Mouse (Mus musculus) cortical plate, adult 2 months (tissue): ENCODE measurements around the gene Cdk17.

Experiments
- CTCF ChIP-seq: fragments of 200-500 bp; IDR thresholded peaks from 2 replicates; pipeline ENCODE4 v1.5.1; 2011; ENCODE audit warnings: mild to moderate bottlenecking, control low read depth, low read length; ENCODE audit not compliant: insufficient read depth; ENCODE audit errors: extremely low read depth
- POLR2A ChIP-seq: fragments of 200-500 bp; IDR thresholded peaks from 2 replicates; pipeline ENCODE4 v1.6.1; 2011; ENCODE audit warnings: mild to moderate bottlenecking, low read length, control low read depth; ENCODE audit not compliant: insufficient read depth; ENCODE audit errors: extremely low read depth

DNA sequence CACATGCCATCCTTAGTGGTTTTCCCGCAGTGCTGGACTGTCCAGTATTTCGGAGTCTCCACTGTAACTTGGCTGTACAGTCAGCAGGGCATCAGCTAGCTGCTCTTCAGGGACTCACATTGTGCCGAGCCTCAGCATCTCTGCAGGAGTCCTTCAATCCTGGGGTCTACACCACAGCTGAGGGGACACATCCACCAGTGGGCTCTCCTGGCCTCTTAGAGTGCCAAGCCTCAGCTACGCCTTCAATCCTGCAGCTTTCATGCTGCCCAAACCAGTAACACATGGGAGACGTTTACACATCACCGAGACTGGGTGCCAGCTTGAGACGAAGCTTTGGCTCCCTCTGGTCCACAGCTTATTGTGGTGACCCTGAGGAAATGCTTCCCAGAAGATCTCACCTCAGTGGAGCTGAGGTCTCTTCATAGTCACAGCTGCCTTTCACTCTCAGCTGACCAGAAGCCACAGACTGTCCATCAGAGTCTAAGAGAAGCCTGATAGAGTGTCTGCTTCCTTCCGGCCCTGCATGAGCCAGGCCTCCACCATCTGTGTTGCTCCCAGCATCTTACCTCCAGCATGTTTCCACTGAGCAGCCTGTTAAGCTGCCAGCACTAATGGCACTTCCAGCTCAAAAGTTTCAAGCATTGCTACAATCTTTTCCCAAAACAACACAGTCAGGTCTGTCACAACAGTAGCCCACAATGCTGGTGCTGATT lies 54.5 kb downstream of the Cdk17 start:
- no peak for TF ChIP-seq CTCF
- TF ChIP-seq POLR2A: no peak
